Mouse (Mus musculus): ENCODE data around the gene H2-T24.

H2-T24 gene

DNA sequence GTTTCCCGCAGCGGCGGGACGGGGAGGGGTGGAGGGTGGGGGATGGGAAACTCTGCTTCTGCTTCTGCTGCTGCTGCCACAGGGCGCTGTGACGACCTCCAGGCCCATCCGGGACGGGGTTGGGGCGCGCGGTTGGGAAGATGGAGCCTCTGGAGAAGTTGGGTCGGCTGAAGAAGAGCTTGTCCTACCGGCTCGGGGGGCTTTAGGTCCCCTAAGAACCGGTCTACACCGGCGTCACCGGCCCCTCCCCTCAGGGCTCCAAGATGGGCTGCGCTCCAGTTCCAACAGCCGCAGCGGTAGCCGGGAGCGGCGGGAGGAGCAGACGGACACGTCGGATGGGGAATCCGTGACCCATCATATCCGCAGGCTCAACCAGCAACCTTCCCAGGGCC is 40.0 kb downstream of the H2-T24 start:
- peak; percentile 49 for DNase-seq

DNA sequence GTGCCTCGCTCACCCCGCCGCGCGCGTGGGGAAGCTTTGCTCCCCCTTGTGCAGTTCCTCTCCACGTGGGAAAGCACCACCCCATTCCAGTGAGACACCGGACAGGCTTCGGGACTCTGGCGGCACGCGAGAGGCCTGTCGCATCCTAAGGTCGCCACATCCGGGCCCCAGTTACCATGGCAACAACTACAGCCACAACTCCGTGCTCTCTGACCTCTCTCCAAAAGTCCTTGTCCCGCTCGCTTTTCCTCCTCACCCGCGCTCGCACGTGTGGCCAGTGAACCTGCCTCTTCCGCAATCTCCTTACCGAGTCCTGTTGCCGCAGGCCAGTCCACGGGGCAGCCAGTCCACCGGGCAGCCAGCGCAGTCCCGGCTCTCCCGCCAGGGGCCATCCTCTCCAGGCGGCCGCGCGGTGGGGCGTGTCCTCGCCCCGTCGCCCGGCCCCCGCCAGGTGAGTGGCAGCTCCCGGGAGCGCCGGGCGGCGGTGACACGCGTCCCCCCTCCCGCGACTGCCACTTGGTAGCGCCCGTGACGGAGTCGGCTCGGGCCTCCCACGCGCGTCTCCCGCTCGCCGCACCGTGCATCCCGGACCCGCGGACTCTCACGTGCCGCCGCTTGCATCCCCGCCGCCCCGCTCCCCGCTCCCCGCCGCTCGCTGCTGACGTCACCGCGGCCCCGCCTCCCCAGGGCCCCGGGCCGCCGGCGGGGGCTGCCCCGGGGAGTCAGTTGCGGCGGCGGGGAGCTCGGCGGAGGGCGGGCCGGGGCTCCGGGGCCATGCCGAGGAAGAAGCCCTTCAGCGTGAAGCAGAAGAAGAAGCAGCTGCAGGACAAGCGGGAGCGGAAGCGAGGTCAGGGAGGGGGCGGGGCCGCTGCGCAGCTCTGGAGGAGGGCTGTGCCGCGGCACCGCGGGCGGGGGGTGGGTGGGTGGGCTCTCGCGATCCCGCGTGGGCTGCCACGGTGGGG is 40.7 kb downstream of the H2-T24 start, which contains the start of the genes Gnl1 and Prr3:
Gnl1 (plus strand) TSS at position 451 of the 962 bp plus-strand sequence.
Prr3 (minus strand) TSS at position 836 of the 962 bp plus-strand sequence.
- DNase-seq: peak; percentile 89

DNA sequence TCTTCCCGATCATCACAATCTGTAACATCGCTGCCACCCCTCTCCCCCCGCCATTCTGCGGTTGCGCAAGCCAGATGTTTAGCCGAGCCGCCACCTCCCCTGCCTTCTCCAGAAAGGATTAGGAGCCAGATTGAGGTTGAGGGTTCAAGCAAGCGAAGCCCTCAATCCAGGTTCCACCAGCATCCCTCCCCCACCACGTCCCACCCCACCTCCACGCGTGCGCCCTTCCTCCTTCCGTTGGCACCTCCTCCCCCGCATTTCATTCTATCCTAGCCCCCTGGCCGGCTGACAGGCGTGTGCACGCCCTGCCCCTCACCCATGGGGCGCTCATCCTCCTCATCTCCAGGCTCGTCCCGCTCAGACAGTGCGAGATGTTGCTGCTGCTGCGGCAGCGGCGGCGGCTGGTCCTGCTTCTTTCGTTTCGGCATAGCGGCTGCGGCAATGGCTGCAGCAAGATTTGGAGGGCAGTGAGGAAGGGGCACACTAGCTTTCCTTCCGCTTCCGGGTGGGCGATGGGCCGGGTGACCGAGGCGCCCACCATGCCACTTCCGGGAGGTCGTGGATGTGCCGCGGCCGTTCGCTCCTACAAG is 41.5 kb downstream of the H2-T24 start:
- DNase-seq: peak; percentile 22

DNA sequence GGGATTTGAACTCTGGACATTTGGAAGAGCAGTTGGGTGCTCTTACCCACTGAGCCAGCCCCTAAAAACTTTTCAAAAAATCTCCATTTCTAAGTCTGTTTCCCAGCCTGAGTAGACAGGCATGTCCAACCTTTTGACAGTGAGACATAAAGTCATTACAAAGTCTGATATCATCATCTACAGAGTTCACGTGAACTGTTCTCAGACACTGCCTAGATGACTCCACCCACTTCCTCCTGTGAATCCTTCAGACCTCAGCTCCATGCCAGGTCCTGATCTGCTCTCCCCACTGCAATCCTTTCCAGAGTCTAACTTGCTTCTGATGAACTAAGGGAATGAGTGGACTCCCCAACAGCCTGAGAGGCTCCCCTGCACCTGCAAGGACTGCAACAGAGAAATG is 48.2 kb downstream of the H2-T24 start:
- no peak for DNase-seq

DNA sequence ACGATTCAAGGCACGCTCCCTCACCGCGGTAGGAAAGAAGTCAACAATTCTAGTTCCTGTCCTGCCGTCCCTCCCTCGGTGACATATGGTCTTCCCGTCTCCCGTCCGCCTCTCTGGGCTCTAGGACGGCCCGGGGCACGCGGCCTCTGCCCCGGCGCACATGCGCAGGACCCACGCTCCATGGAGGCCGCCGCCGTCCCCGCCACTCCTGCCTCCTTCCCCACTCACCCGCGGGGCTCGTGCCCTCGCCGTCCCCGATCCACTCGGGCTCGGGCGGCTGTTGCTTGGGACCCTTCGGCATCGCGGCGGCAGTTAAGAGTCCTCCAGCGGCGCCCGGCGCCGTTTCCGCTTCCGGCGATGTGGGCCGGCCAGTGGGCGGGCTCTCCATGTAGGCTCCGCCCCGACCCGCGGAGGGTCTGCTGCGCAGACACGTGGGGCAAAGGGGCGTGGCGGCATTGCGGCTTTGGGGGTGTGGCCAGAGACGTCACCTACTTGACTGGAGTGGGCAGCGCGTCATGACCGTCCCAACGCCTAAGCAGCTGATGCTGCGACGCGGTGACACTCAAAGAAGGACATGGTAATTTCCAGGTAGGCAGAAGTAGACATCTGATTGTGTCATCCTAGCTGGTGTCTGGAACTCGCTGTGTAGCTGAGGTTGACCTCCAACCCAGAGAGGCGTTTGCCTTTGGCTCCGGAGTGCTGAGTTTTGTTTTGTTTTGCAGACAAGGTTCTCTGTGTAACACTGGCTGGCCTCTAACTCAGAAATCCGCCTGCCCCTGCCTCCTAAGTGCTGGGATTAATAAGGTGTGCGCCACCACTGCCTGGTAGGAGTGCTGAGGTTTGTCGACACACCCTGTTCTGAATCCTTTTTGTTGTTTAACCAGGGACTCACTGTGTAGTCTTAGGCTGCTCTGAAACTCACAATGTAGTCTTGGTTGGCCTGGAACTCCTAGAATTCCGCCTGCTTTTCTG is 50.7 kb downstream of the H2-T24 start, which contains the start of gene Abcf1:
Abcf1 (minus strand) TSS at position 344 of the 972 bp plus-strand sequence.
- peak; percentile 100 for DNase-seq

DNA sequence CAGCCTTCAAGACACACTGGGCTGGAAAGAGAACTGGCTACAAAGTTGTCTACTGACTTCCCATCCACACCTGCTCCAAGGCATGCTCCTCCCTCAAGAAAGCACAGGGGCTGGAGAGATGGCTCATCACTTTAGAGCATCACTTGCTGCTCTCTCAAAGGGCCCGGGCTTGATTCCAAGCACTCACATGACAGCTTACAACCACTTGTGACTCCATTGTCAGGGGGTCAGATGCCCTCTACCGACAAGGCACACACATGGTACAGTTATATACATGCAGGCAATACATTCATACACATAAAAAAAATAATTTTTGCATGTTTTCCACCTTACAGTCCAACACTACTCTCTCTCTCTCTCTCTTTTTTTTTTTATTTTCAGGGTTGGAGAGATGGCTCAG is 52.7 kb downstream of the H2-T24 start:
- DNase-seq: no peak

DNA sequence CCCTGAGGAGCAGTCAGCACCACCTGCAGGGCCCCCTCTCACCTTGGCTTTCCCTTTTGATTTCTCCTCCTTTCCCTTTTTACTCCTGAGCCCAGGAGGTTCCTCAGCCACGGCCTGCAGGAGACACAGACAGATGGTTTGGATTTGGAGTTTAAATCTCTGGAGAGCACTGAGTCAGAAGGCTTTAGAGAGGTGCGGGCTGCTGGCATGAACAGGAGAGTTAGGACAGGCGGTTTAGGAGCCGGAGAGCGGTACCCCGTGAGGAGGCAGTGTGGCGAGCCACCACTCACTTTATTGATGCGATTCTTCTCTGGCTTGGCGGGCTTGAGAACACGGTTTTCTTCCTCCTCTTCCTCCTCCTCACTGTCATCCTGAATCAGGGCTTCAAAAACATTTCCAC is 57.1 kb downstream of the H2-T24 start:
- DNase-seq: no peak

DNA sequence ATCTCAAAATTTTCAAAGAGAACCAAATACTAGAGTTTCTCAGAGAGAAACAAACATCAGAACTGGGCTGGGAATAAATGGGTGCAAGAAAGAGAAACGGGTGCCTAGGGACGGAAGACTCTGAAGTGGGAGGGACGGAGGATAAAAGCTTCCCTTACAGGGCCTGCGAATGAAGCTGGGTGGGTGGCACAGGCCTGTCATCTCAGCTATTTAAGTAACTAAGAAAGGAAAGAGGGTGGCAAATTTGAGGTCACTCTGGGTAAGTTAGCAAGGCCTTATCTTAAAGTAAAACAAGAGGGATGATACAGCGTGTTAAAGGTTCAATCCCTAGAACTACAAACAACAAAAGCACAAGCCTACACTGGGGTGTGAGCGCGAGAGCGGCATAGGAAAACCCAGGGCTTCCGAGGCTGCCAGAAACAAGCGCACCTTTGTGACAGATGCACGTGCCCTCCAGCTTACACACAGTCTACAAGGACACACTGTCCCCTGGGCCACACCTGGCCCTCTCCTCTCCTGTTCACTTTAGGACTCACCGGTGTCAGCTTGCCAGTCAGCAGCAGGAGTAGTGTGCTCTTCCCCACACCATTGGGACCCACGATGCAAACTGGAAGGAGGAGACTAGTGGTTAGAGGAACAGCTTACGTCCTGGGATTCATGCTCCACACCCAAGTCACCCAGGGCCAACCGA is 61.7 kb downstream of the H2-T24 start:
- no peak for DNase-seq

Data from lung, postnatal 14 days (tissue).